Comparison of ENCODE assay signal across 15 mouse cellular contexts in genomic region chr14:55111720-55112119, GRCm38 (mm10). TPM values are rescaled to one million over a fixed set of nuclear protein-coding genes. Genes with fewer than 3 reads are reported as not detected.
DNase-seq lines count a peak whose midpoint lies in the region; ATAC-seq and TF ChIP-seq lines count a peak whose summit lies in the region.
"Had no signal": no experiment of that assay in that cellular context is flagged by ENCODE, and none has a peak within 500 bp of the region (broad histone marks: within the 10 kb centered on the region; RNA-seq: fewer than 3 reads in every experiment).

No protein-coding gene starts in this region.

- no peak for DNase-seq in hindbrain, embryonic 14.5 days (ENCODE audit: low spot score)
- peak; percentile 63 for DNase-seq in brain, embryonic 14.5 days (ENCODE audit: low read depth)
- DNase-seq in cerebellum, adult 9-11 months: peak; percentile 75
- no peak for DNase-seq in spleen, postnatal 10 days (ENCODE audit: low spot score in 2 of 2)
- DNase-seq in stomach, postnatal 0 days (ENCODE audit: low spot score): no peak
- DNase-seq: heart, adult 2 months; heart, postnatal 10 days; lung, postnatal 10 days had no signal

- H3K4me1 ChIP-seq in hindbrain, embryonic 15.5 days (replicated peaks): peaks cover 87% of the 10 kb centered on the region
- peaks cover 43% of the 10 kb centered on the region for H3K4me1 ChIP-seq in hindbrain, embryonic 14.5 days (replicated peaks; ENCODE audit: control insufficient read depth, insufficient read depth, low read length)
- H3K4me1 ChIP-seq in midbrain, embryonic 16.5 days (ENCODE audit: control insufficient read depth, insufficient read depth, low read length): peaks cover 68% of the 10 kb centered on the region
- peaks cover 6% of the 10 kb centered on the region; the same call in 1 of the 2 replicates for H3K4me1 ChIP-seq in stomach, postnatal 0 days (replicated peaks; ENCODE audit: control insufficient read depth, insufficient read depth)

- no peak for ATAC-seq in hindbrain, embryonic 15.5 days (ENCODE audit: low FRiP score, low read depth)
- ATAC-seq in hindbrain, embryonic 14.5 days (ENCODE audit: low FRiP score): no peak
- ATAC-seq in midbrain, embryonic 16.5 days: no peak
- ATAC-seq in stomach, postnatal 0 days (ENCODE audit: low FRiP score, low TSS enrichment): no peak
- ATAC-seq: liver, embryonic 12.5 days; Patski had no signal

- TF ChIP-seq CTCF in brain, embryonic 14.5 days (IDR thresholded peaks at IDR 0.05; ENCODE audit: borderline replicate concordance, extremely low read depth, insufficient read depth, insufficient read length): no peak
- TF ChIP-seq CTCF in stomach, postnatal 0 days (IDR thresholded peaks at IDR 0.05; ENCODE audit: low read depth): no peak

- no peak for TF ChIP-seq POLR2A in brain, embryonic 14.5 days (IDR thresholded peaks at IDR 0.05; ENCODE audit: borderline replicate concordance, extremely low read depth, insufficient read depth, insufficient read length, poor library complexity, severe bottlenecking)

- H3K4me3 ChIP-seq in hindbrain, embryonic 15.5 days: no peak overlapping the region
- no peak overlapping the region for H3K4me3 ChIP-seq in hindbrain, embryonic 14.5 days (replicated peaks; ENCODE audit: low read length)
- H3K4me3 ChIP-seq in midbrain, embryonic 16.5 days (ENCODE audit: low read depth, low read length): 0 out of 2 replicates have a peak overlapping the region, but pooled peaks have one; percentile 0
- no peak overlapping the region for H3K4me3 ChIP-seq in stomach, postnatal 0 days (ENCODE audit: low read depth, low read length)
- H3K4me3 ChIP-seq: embryonic facial prominence, embryonic 15.5 days; heart, adult 2 months; liver, embryonic 12.5 days; midbrain, embryonic 12.5 days had no signal

- 0 out of 2 replicates have a peak overlapping the region, but pooled peaks have one; percentile 17 for H3K9ac ChIP-seq in hindbrain, embryonic 15.5 days
- no peak overlapping the region for H3K9ac ChIP-seq in hindbrain, embryonic 14.5 days
- peak overlapping the region; percentile 35; the same call in 1 of the 2 replicates for H3K9ac ChIP-seq in midbrain, embryonic 16.5 days (ENCODE audit: low read depth, low read length)
- no peak overlapping the region for H3K9ac ChIP-seq in stomach, postnatal 0 days (ENCODE audit: low read length)
- H3K9ac ChIP-seq: embryonic facial prominence, embryonic 15.5 days; liver, embryonic 12.5 days; midbrain, embryonic 12.5 days had no signal

- WGBS in hindbrain, embryonic 15.5 days: 69% methylated on average over 2 of the region's 2 CpGs
- 71% methylated on average over 2 of the region's 2 CpGs for WGBS in hindbrain, embryonic 14.5 days
- WGBS in midbrain, embryonic 16.5 days: 70% methylated on average over 2 of the region's 2 CpGs
- 64% methylated on average over 2 of the region's 2 CpGs for WGBS in stomach, postnatal 0 days

- no peaks in the 10 kb centered on the region for H3K9me3 ChIP-seq in hindbrain, embryonic 15.5 days
- no peaks in the 10 kb centered on the region for H3K9me3 ChIP-seq in hindbrain, embryonic 14.5 days (ENCODE audit: control insufficient read depth, low read length)
- H3K9me3 ChIP-seq in midbrain, embryonic 16.5 days (replicated peaks; ENCODE audit: control insufficient read depth, low read length, poor library complexity, severe bottlenecking): no peaks in the 10 kb centered on the region
- no peaks in the 10 kb centered on the region for H3K9me3 ChIP-seq in stomach, postnatal 0 days (ENCODE audit: control insufficient read depth, low read length)
- H3K9me3 ChIP-seq: embryonic facial prominence, embryonic 15.5 days; liver, embryonic 12.5 days; midbrain, embryonic 12.5 days had no signal

- H3K27ac ChIP-seq in hindbrain, embryonic 15.5 days (replicated peaks): no peak overlapping the region
- no peak overlapping the region for H3K27ac ChIP-seq in hindbrain, embryonic 14.5 days
- H3K27ac ChIP-seq in midbrain, embryonic 16.5 days (ENCODE audit: low read length): peak overlapping the region; percentile 35; the same call in 1 of the 2 replicates
- H3K27ac ChIP-seq in stomach, postnatal 0 days (replicated peaks): no peak overlapping the region
- H3K27ac ChIP-seq: embryonic facial prominence, embryonic 15.5 days; heart, adult 2 months; kidney, postnatal 0 days; liver, embryonic 12.5 days; midbrain, embryonic 12.5 days had no signal

- peak overlapping the region; percentile 21; the same call in 1 of the 2 replicates for H3K4me2 ChIP-seq in hindbrain, embryonic 15.5 days
- no peak overlapping the region for H3K4me2 ChIP-seq in hindbrain, embryonic 14.5 days (replicated peaks)
- H3K4me2 ChIP-seq in midbrain, embryonic 16.5 days (ENCODE audit: low read length): peak overlapping the region; percentile 35
- no peak overlapping the region for H3K4me2 ChIP-seq in stomach, postnatal 0 days (replicated peaks; ENCODE audit: low read depth)
- H3K4me2 ChIP-seq: embryonic facial prominence, embryonic 15.5 days; liver, embryonic 12.5 days; midbrain, embryonic 12.5 days had no signal

- no peaks in the 10 kb centered on the region for H3K27me3 ChIP-seq in hindbrain, embryonic 15.5 days
- H3K27me3 ChIP-seq in hindbrain, embryonic 14.5 days (ENCODE audit: control insufficient read depth, insufficient read depth, low read length): peaks cover 10% of the 10 kb centered on the region; the same call in 1 of the 2 replicates
- no peaks in the 10 kb centered on the region for H3K27me3 ChIP-seq in midbrain, embryonic 16.5 days (ENCODE audit: control insufficient read depth, insufficient read depth, low read depth, low read length)
- H3K27me3 ChIP-seq in stomach, postnatal 0 days (ENCODE audit: control insufficient read depth, insufficient read depth, low read length): peaks cover 6% of the 10 kb centered on the region; the same call in 1 of the 2 replicates

- peaks cover 11% of the 10 kb centered on the region; the same call in 1 of the 2 replicates for H3K36me3 ChIP-seq in hindbrain, embryonic 15.5 days
- peaks cover 23% of the 10 kb centered on the region for H3K36me3 ChIP-seq in hindbrain, embryonic 14.5 days (replicated peaks; ENCODE audit: control insufficient read depth, insufficient read depth)
- H3K36me3 ChIP-seq in midbrain, embryonic 16.5 days (ENCODE audit: control insufficient read depth, insufficient read depth, low read length): peaks cover 7% of the 10 kb centered on the region
- H3K36me3 ChIP-seq in stomach, postnatal 0 days (ENCODE audit: control insufficient read depth, insufficient read depth, low read length): no peaks in the 10 kb centered on the region
- H3K36me3 ChIP-seq: embryonic facial prominence, embryonic 15.5 days; liver, embryonic 12.5 days; midbrain, embryonic 12.5 days had no signal

- no peak for TF ChIP-seq EP300 in stomach, postnatal 0 days (optimal IDR thresholded peaks at IDR 0.05)

RNA-seq across cellular contexts. Expression of gene Jph4, which starts 5.0 kb away (rescaled TPM):
- polyA plus RNA-seq in hindbrain, embryonic 15.5 days (2015; fragmentation: Nextera tagmentation; extraction: Ambion mirVana): 33.6 and 40.7 TPM in 2 replicates
- polyA plus RNA-seq in hindbrain, embryonic 14.5 days (2014; fragmentation: Nextera tagmentation; extraction: Ambion mirVana): 35.4 and 42.7 TPM in 2 replicates
- polyA plus RNA-seq in brain, embryonic 14.5 days (2012; rRNA removed): 147 and 155 TPM in 2 replicates
- polyA plus RNA-seq in midbrain, embryonic 16.5 days (2015; fragmentation: Nextera tagmentation; extraction: Ambion mirVana): 37.3 and 40.3 TPM in 2 replicates
- polyA plus RNA-seq in stomach, postnatal 0 days (2015; fragmentation: Nextera tagmentation; extraction: Ambion mirVana): 0.82 and 1.0 TPM in 2 replicates

RNA-seq across cellular contexts. Expression of gene Ap1g2, which starts 5.3 kb away (rescaled TPM):
- polyA plus RNA-seq in hindbrain, embryonic 15.5 days (2015; fragmentation: Nextera tagmentation; extraction: Ambion mirVana): 7.3 and 7.9 TPM in 2 replicates
- 6.3 and 8.6 TPM in 2 replicates for polyA plus RNA-seq in hindbrain, embryonic 14.5 days (2014; fragmentation: Nextera tagmentation; extraction: Ambion mirVana)
- polyA plus RNA-seq in brain, embryonic 14.5 days (2012; rRNA removed): 13.6 and 20.6 TPM in 2 replicates
- polyA plus RNA-seq in midbrain, embryonic 16.5 days (2015; fragmentation: Nextera tagmentation; extraction: Ambion mirVana): 9.0 and 9.2 TPM in 2 replicates
- 26.4 and 31.0 TPM in 2 replicates for polyA plus RNA-seq in stomach, postnatal 0 days (2015; fragmentation: Nextera tagmentation; extraction: Ambion mirVana)

RNA-seq across cellular contexts. Expression of gene Thtpa, which starts 17.1 kb away (rescaled TPM):
- 29.4 and 32.6 TPM in 2 replicates for polyA plus RNA-seq in hindbrain, embryonic 15.5 days (2015; fragmentation: Nextera tagmentation; extraction: Ambion mirVana)
- 30.4 and 30.7 TPM in 2 replicates for polyA plus RNA-seq in hindbrain, embryonic 14.5 days (2014; fragmentation: Nextera tagmentation; extraction: Ambion mirVana)
- polyA plus RNA-seq in brain, embryonic 14.5 days (2012; rRNA removed): 13.5 and 18.3 TPM in 2 replicates
- 37.0 and 38.6 TPM in 2 replicates for polyA plus RNA-seq in midbrain, embryonic 16.5 days (2015; fragmentation: Nextera tagmentation; extraction: Ambion mirVana)
- 11.5 and 11.8 TPM in 2 replicates for polyA plus RNA-seq in stomach, postnatal 0 days (2015; fragmentation: Nextera tagmentation; extraction: Ambion mirVana)

RNA-seq across cellular contexts. Expression of gene Zfhx2, which starts 19.6 kb away (rescaled TPM):
- polyA plus RNA-seq in hindbrain, embryonic 15.5 days (2015; fragmentation: Nextera tagmentation; extraction: Ambion mirVana): 24.0 and 24.9 TPM in 2 replicates
- polyA plus RNA-seq in hindbrain, embryonic 14.5 days (2014; fragmentation: Nextera tagmentation; extraction: Ambion mirVana): 17.8 and 21.5 TPM in 2 replicates
- 10.4 and 34.9 TPM in 2 replicates for polyA plus RNA-seq in brain, embryonic 14.5 days (2012; rRNA removed)
- polyA plus RNA-seq in midbrain, embryonic 16.5 days (2015; fragmentation: Nextera tagmentation; extraction: Ambion mirVana): 25.9 and 34.6 TPM in 2 replicates
- 1.0 and 1.3 TPM in 2 replicates for polyA plus RNA-seq in stomach, postnatal 0 days (2015; fragmentation: Nextera tagmentation; extraction: Ambion mirVana)

Comparison
In these comparisons a context has a peak if more than half of its experiments do, and no peak if none do; other contexts are left out.
1. H3K4me2 ChIP-seq: peak in hindbrain, embryonic 15.5 days (single experiment) and midbrain, embryonic 16.5 days (single experiment); none in hindbrain, embryonic 14.5 days (single experiment) and stomach, postnatal 0 days (single experiment).
2. H3K9ac ChIP-seq: peak in hindbrain, embryonic 15.5 days (single experiment) and midbrain, embryonic 16.5 days (single experiment); none in hindbrain, embryonic 14.5 days (single experiment) and stomach, postnatal 0 days (single experiment).
3. DNase-seq: peak in brain, embryonic 14.5 days (single experiment) and cerebellum, adult 9-11 months (single experiment); none in hindbrain, embryonic 14.5 days (single experiment), spleen, postnatal 10 days (0 of 2) and stomach, postnatal 0 days (single experiment).
4. RNA of gene Jph4, which starts 5.0 kb away (polyA plus RNA-seq): 147 to 155 TPM in brain, embryonic 14.5 days, 33.6 to 40.7 TPM in hindbrain, embryonic 15.5 days, 37.3 to 40.3 TPM in midbrain, embryonic 16.5 days and 35.4 to 42.7 TPM in hindbrain, embryonic 14.5 days; 0.82 to 1.0 TPM in stomach, postnatal 0 days; every median in the first group is over 10 times any median in the second.